17 mouse cellular contexts compared by ENCODE assay signal in genomic region chr6:103613714-103614113, GRCm38 (mm10).
"Had no signal": no experiment of that assay in that cellular context is flagged by ENCODE, and none has a peak within 500 bp of the region (broad histone marks: within the 10 kb centered on the region; RNA-seq: fewer than 3 reads in every experiment).

No protein-coding gene starts in this region.

- H3K36me3 ChIP-seq: limb, embryonic 12.5 days; limb, embryonic 15.5 days; midbrain, embryonic 13.5 days; stomach, embryonic 15.5 days had no signal

- H3K4me2 ChIP-seq: limb, embryonic 12.5 days; limb, embryonic 15.5 days; liver, embryonic 11.5 days; midbrain, embryonic 13.5 days; stomach, embryonic 15.5 days had no signal

- H3K9me3 ChIP-seq: limb, embryonic 12.5 days; limb, embryonic 15.5 days; midbrain, embryonic 13.5 days; stomach, embryonic 15.5 days had no signal

- H3K4me1 ChIP-seq: limb, embryonic 15.5 days; stomach, embryonic 15.5 days had no signal

- H3K27me3 ChIP-seq: limb, embryonic 12.5 days; limb, embryonic 15.5 days; midbrain, embryonic 13.5 days; stomach, embryonic 15.5 days had no signal

- H3K27ac ChIP-seq: kidney, postnatal 0 days; limb, embryonic 12.5 days; limb, embryonic 15.5 days; liver, embryonic 14.5 days; macrophage; midbrain, embryonic 13.5 days; stomach, embryonic 15.5 days had no signal

- H3K9ac ChIP-seq: limb, embryonic 12.5 days; limb, embryonic 15.5 days; liver, embryonic 14.5 days; liver, postnatal 0 days; midbrain, embryonic 13.5 days; stomach, embryonic 15.5 days had no signal

- DNase-seq: kidney, adult 2 months; kidney, postnatal 36 days; left cerebral cortex, postnatal 4 days; liver, postnatal 0 days; retina, postnatal 1 day; right cerebral cortex, postnatal 25 days; spleen, adult 18-20 months; thymus, postnatal 36 days had no signal

- ATAC-seq: intestine, postnatal 0 days; liver, postnatal 0 days; midbrain, embryonic 13.5 days had no signal

- H3K4me3 ChIP-seq: limb, embryonic 12.5 days; limb, embryonic 15.5 days; midbrain, embryonic 13.5 days; stomach, embryonic 15.5 days had no signal
